Mouse (Mus musculus) cortical plate, adult 2 months (tissue): Measurements from ENCODE around the gene Plet1.

ENCODE experiments used
- CTCF ChIP-seq: fragments of 200-500 bp; IDR thresholded peaks from 2 replicates; pipeline ENCODE4 v1.5.1; 2011; ENCODE audit warnings: mild to moderate bottlenecking, control low read depth, low read length; ENCODE audit not compliant: insufficient read depth; ENCODE audit errors: extremely low read depth
- POLR2A ChIP-seq: fragments of 200-500 bp; IDR thresholded peaks from 2 replicates; pipeline ENCODE4 v1.6.1; 2011; ENCODE audit warnings: mild to moderate bottlenecking, low read length, control low read depth; ENCODE audit not compliant: insufficient read depth; ENCODE audit errors: extremely low read depth

- TF ChIP-seq POLR2A (no peak), CTCF (peak; percentile 79)
Measured at GRCm38 (mm10) chr9:50462494-50463204, 31.7 kb upstream of the Plet1 start.
